33 mouse cellular contexts compared by ENCODE assay signal in genomic region chr16:47058811-47059210, GRCm38 (mm10).
"Had no signal": no experiment of that assay in that cellular context is flagged by ENCODE, and none has a peak within 500 bp of the region (broad histone marks: within the 10 kb centered on the region; RNA-seq: fewer than 3 reads in every experiment).

No protein-coding gene starts in this region.

- H3K4me1 ChIP-seq: heart, embryonic 10.5 days; heart, embryonic 12.5 days; heart, embryonic 13.5 days; heart, embryonic 15.5 days; hindbrain, embryonic 10.5 days; hindbrain, embryonic 12.5 days; hindbrain, embryonic 13.5 days; hindbrain, embryonic 15.5 days; intestine, embryonic 15.5 days; kidney, embryonic 15.5 days had no signal

- H3K36me3 ChIP-seq: heart, embryonic 10.5 days; heart, embryonic 12.5 days; heart, embryonic 13.5 days; heart, embryonic 15.5 days; hindbrain, embryonic 10.5 days; hindbrain, embryonic 12.5 days; hindbrain, embryonic 13.5 days; hindbrain, embryonic 15.5 days; intestine, embryonic 15.5 days; kidney, embryonic 15.5 days had no signal

- H3K9ac ChIP-seq: heart, embryonic 12.5 days; heart, embryonic 13.5 days; heart, embryonic 15.5 days; hindbrain, embryonic 12.5 days; hindbrain, embryonic 13.5 days; hindbrain, embryonic 15.5 days; intestine, embryonic 15.5 days; kidney, embryonic 15.5 days had no signal

- H3K4me3 ChIP-seq: heart, embryonic 10.5 days; heart, embryonic 12.5 days; heart, embryonic 13.5 days; heart, embryonic 15.5 days; hindbrain, embryonic 10.5 days; hindbrain, embryonic 12.5 days; hindbrain, embryonic 13.5 days; hindbrain, embryonic 15.5 days; intestine, embryonic 15.5 days; kidney, embryonic 15.5 days; layer of hippocampus, adult 2 months; left cerebral cortex, adult 2 months had no signal

- H3K27me3 ChIP-seq: heart, embryonic 12.5 days; heart, embryonic 13.5 days; heart, embryonic 15.5 days; hindbrain, embryonic 12.5 days; hindbrain, embryonic 13.5 days; hindbrain, embryonic 15.5 days; intestine, embryonic 15.5 days; kidney, embryonic 15.5 days had no signal

- H3K9me3 ChIP-seq: heart, embryonic 10.5 days; heart, embryonic 12.5 days; heart, embryonic 13.5 days; heart, embryonic 15.5 days; hindbrain, embryonic 10.5 days; hindbrain, embryonic 12.5 days; hindbrain, embryonic 13.5 days; hindbrain, embryonic 15.5 days; intestine, embryonic 15.5 days; kidney, embryonic 15.5 days had no signal

- ATAC-seq: inflammation-experienced regulatory T-cells, adult 6 months; intestine, embryonic 15.5 days; intestine, embryonic 16.5 days; intestine, postnatal 0 days had no signal

- H3K4me2 ChIP-seq: heart, embryonic 11.5 days; heart, embryonic 12.5 days; heart, embryonic 13.5 days; heart, embryonic 15.5 days; hindbrain, embryonic 12.5 days; hindbrain, embryonic 13.5 days; hindbrain, embryonic 15.5 days; intestine, embryonic 15.5 days; kidney, embryonic 15.5 days had no signal

- H3K27ac ChIP-seq: heart, embryonic 10.5 days; heart, embryonic 13.5 days; heart, embryonic 15.5 days; hindbrain, embryonic 10.5 days; hindbrain, embryonic 12.5 days; hindbrain, embryonic 13.5 days; hindbrain, embryonic 15.5 days; intestine, embryonic 15.5 days; kidney, embryonic 15.5 days; kidney, postnatal 0 days; layer of hippocampus, adult 2 months; left cerebral cortex, adult 2 months had no signal

- DNase-seq: heart, postnatal 10 days; heart, postnatal 14 days; heart, postnatal 36 days; heart, postnatal 4 days; kidney, adult 11 months; kidney, adult 18-20 months; kidney, adult 2 months; kidney, adult 8-10 months; kidney, adult 9 months; kidney, postnatal 10 days; kidney, postnatal 14 days; kidney, postnatal 25 days; kidney, postnatal 36 days; kidney, postnatal 4 days; layer of hippocampus, adult 9-11 months; layer of hippocampus, postnatal 36 days had no signal
